Mouse (Mus musculus): ENCODE results near the gene Drg2. TPM values are rescaled to one million over a fixed set of nuclear protein-coding genes. Genes with fewer than 3 reads are reported as not detected.

Drg2 gene
- polyA plus RNA-seq, 1 experiment: 67.4 TPM

DNA sequence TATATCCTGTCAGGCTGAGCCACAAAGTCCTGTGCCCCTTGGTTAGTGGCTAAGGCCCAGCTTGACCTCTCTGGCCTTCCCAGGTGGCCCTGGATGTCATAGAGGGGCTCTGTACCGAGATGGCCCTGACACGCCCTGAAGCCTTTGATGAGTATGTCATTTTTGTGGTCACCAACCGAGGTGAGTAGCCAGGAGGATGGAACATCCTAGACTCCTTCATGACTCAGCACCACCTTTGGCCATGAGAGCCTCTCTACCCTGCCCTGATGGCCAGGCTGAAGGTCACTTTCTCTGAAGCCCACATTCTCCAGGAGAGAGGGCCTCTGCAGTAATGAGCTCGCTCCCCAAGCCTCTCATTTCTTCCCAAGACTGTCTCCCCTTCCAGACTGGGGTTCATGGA is 63.9 kb downstream of the Drg2 start:
- H3K4me3 ChIP-seq (ENCODE audit: low read depth, low read length): no peak overlapping the region
- no peaks in the 10 kb centered on the region for H3K9me3 ChIP-seq (replicated peaks; ENCODE audit: control insufficient read depth, insufficient read depth, low read length, poor library complexity, severe bottlenecking)
- H3K27ac ChIP-seq (ENCODE audit: insufficient read depth, low read length): no peak overlapping the region
- H3K9ac ChIP-seq (ENCODE audit: low read depth, poor library complexity, severe bottlenecking): no peak overlapping the region
- H3K36me3 ChIP-seq (ENCODE audit: control insufficient read depth, insufficient read depth, low read length, poor library complexity, severe bottlenecking): no peaks in the 10 kb centered on the region
- TF ChIP-seq EP300 (IDR thresholded peaks at IDR 0.05; ENCODE audit: insufficient read depth, low read depth, low read length) (no peak), POLR2A (IDR thresholded peaks at IDR 0.05; ENCODE audit: insufficient read depth, low read length) (no peak), CTCF (IDR thresholded peaks at IDR 0.05; ENCODE audit: low read depth, low read length) (no peak)
- no peaks in the 10 kb centered on the region for H3K27me3 ChIP-seq (ENCODE audit: control insufficient read depth, insufficient read depth, low read length, poor library complexity, severe bottlenecking)
- no peaks in the 10 kb centered on the region for H3K4me1 ChIP-seq (ENCODE audit: control insufficient read depth, insufficient read depth, low read length)

Other genes with a start within 250 kb of the Drg2 start
- 60.5 and 68.6 TPM in 2 replicates for gene Srebf1, start 232.0 kb upstream of the Drg2 start, polyA plus RNA-seq (2011; ENCODE audit: insufficient read depth, insufficient read length, low read depth, missing spikeins)
- gene Tom1l2, start 101.7 kb upstream of the Drg2 start, polyA plus RNA-seq (2011; ENCODE audit: insufficient read depth, insufficient read length, low read depth, missing spikeins): 9.9 and 12.4 TPM in 2 replicates
- gene Drc3, start 101.3 kb upstream of the Drg2 start, polyA plus RNA-seq (2011; ENCODE audit: insufficient read depth, insufficient read length, low read depth, missing spikeins): 6.9 and 7.3 TPM in 2 replicates
- gene Gid4, start 37.4 kb upstream of the Drg2 start, polyA plus RNA-seq (2011; ENCODE audit: insufficient read depth, insufficient read length, low read depth, missing spikeins): 36.2 and 40.6 TPM in 2 replicates
- gene Atpaf2, start 36.1 kb upstream of the Drg2 start, polyA plus RNA-seq (2011; ENCODE audit: insufficient read depth, insufficient read length, low read depth, missing spikeins): 22.1 and 28.2 TPM in 2 replicates
- gene Myo15, start 14.7 kb downstream of the Drg2 start, polyA plus RNA-seq (2011; ENCODE audit: insufficient read depth, insufficient read length, low read depth, missing spikeins): 0.37 and 0.65 TPM in 2 replicates
- gene Alkbh5, start 81.8 kb downstream of the Drg2 start, polyA plus RNA-seq (2011; ENCODE audit: insufficient read depth, insufficient read length, low read depth, missing spikeins): 46.6 and 52.1 TPM in 2 replicates
- 28.7 and 28.9 TPM in 2 replicates for gene Llgl1, start 245.1 kb downstream of the Drg2 start, polyA plus RNA-seq (2011; ENCODE audit: insufficient read depth, insufficient read length, low read depth, missing spikeins)

All from ES-Bruce4 (cell line).